Mouse (Mus musculus) liver (tissue): ENCODE measurements around the gene Ech1.

Experiments used
- DNase-seq: peaks from one replicate; pipeline ENCODE4 v3.0.0-alpha.2; 2020; ENCODE audit warnings: mixed read lengths

The Ech1 gene

DNA sequence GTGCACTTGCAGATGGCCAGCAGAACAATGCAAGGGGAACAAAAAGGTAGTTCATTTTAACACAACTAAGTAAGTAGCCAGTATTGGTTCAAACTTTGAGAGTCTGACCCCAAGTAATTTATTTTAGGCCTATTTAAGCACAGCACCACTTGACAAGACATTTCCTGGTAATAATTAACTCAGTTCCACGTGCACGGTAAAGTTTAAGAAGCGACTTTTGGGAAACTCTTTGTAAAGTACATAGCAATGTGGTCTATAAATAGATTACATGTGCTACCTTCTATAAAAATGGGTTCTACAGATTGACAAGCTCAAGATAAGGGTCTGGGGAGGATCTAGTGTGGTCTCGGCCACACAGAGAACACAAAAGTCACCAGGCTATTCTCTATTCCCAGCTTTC lies 21.3 kb upstream of the Ech1 start:
- DNase-seq, result no peak

DNA sequence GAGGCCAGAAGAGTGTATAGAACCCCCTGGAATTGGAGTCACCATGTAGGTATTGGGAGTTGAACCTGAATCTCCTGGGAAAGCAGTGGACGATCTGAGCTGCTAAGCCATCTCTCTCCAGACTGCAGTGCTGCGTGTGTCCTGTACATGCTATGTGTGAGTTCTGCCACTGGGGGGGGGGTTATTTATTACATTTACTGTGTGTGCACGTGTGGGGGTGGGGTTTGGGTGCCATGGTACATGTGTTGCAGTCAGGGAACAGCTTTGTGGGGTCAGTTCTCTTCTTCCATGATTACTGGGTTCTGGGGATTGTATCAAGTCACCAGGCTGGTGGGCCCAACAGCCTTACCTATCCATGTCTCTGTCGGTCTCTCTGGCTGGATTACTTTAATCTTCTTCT lies 18.1 kb upstream of the Ech1 start:
- no peak for DNase-seq

DNA sequence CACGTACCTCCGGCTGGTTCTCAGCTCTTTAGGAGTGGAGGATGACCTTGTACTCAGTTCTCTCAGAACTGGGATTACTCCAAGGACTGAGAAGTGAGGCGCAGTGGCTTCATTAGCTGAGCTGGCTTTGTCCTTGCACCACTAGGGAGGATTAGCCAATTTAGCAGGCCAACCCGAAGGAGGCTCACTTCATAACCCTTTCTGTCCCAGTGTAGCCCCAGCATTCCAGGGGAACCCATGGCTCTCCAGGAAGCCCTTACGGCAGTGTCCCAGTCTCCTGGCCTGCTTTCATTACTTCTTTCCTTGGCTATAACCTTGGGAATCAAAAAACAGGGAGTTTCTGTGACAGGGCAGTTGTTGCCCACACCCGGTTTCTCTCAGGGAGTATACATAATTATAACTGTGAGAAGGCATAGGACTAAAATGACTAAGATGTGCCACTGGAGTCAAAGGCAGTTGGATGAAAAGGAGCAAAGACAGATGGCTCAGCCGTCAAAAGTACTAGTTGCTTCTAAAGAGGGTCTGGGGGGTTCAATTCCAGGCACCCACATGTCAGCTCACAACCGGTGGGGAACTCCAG lies 17.3 kb upstream of the Ech1 start:
- DNase-seq, result no peak

DNA sequence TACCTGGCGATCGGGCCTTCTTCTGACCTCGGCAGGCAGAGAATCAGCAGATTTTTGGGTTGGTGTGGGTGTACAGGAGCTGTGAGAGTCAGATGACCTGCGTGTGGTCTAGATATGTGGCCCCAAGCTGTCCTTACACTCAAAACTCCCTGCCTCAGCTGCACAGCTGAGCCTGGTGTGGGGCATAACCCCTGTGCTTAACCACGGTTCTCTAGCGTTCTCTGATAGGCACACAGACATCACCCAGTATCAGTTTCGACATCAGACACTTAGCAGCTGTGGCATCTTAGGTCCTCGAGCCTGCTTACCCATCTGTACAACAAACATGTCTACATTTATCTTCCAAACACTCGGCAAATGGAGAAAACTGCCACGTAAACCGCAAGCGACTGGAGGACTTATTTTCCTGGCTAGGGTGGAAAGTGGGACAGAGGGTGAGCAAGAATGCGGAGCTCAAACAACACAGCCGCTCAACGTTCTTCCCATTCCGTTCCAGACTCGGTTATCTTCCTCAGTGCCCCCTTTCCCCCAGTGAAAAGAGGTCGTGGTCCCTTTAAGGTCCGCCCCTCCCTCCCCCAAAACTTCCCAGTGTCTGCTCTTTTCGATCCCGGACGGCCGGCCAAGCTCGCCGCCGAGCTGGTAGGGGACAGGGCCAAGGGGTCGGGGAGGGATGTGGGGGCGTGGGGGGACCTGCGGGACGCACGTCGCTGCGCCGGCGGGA lies 16.6 kb upstream of the Ech1 start, which contains the start of gene Hnrnpl:
Gene Hnrnpl, plus strand, starts transcription at position 321 of the 721 bp plus-strand sequence.
- peak; percentile 40 for DNase-seq

DNA sequence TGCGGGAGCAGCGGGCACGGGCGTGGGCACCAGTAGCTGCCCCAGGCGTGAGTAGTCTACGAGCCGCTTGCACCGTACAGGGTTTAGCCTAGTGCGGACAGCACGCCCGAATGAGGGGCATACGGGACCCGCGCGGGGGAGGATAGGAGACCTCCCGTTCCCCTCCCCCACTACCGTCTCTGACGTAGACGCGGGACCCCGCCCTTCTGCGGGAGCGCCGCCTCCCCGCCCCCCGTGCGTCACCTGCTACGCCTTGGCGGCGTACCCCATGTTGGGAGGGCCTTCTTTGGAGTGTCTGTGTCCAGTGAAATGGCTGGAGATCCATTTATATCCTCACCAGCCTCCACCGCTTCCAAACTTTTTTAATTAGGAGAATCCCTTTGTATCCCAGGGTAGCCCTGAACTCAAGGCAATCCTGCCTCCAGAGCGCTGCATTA lies 16.0 kb upstream of the Ech1 start:
- peak; percentile 96 for DNase-seq

DNA sequence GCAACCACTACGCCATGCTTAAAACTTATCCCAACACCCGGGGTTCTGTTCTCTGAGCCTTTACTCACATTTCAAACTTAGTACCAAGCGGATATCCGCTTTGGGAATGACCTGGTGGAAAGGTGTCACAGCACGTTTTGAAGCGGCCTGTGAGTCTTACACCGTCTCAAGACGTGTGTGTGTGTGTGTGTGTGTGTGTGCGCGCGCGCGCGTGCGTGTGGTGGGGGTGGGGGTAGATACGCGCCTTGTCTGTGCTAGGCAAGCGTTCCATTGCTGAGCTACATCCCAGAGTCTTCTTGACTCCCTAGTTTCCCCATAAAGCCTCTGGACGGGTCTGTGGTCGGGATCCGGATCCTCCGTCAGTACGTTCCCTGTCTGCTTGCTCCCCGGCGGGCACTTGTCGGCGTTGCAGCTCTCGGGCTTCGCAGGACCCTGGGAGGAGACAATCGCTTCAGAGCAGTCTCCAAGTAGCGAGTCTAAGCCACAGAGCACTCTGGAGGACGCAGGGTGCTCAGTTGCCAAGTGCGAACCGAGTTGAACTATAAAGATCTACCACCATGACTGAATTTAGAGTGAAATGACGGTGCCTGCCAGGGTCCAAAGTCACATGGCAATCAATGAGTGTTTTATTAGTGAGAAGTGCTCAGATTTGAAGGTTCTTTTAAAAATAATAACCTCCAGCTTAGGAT lies 15.5 kb upstream of the Ech1 start:
- DNase-seq, result peak; percentile 85

DNA sequence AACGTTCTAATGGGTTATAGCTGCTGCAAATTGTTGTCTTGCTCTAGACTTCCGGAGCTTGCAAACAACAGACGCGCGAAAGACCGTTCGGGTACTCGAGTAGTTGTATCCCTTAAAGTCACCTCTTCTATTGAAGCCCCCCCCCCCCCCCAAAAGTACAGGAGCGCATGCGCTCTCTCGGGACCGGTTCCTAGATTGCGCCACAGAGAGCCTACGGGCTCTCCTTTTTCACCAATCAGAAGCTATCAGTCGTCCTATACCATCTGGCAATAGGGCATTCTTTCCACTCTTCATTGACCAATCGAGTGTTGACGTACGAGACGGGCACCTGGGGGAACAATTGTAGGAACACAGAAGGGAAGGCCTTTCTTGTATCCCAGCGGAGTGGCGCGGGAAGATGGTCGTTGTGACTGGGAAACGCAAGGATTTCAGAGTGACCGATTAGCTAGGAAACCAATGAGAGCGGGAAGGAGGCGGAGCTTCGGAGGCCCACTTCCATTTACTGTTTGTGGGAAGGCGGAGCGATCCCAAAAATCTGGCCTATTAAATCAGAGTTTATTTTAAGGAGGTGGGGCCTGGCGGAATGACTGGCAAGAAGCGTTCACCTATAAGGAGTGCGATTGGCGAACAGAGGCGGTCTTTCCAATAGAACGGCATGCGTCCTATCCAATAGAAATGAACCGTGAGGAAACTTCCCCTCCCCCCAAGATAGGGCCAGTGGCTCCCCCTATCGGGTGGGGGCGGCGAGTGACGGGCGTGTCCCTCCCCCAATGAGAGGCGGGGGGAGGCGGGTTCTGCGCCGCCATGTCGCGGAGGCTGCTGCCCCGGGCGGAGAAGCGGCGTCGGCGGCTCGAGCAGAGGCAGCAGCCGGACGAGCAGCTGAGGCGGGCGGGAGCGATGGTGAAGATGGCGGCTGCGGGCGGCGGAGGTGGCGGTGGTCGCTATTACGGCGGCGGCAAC lies 14.6 kb upstream of the Ech1 start:
- DNase-seq, result peak; percentile 98

DNA sequence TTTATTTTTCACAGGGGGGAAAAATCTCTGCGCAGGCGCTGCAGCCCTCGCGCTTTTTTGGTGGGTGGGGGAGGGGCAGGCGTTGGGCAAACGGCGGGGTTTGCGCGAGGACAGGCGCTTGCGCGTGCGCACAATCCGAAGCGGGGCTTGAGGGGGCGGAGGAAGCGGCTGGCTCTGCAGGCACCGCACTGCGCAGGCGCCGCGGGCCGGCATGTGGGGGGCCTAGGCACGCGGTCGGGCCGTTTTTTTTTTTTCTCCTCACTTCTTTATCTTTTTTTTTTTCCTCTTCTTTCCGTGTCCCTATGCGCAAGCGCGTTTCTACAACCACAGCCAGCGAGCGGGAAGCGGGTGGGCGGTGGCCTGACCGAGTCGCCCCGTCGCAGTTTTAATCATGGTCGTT lies 13.8 kb upstream of the Ech1 start:
- peak; percentile 97 for DNase-seq

DNA sequence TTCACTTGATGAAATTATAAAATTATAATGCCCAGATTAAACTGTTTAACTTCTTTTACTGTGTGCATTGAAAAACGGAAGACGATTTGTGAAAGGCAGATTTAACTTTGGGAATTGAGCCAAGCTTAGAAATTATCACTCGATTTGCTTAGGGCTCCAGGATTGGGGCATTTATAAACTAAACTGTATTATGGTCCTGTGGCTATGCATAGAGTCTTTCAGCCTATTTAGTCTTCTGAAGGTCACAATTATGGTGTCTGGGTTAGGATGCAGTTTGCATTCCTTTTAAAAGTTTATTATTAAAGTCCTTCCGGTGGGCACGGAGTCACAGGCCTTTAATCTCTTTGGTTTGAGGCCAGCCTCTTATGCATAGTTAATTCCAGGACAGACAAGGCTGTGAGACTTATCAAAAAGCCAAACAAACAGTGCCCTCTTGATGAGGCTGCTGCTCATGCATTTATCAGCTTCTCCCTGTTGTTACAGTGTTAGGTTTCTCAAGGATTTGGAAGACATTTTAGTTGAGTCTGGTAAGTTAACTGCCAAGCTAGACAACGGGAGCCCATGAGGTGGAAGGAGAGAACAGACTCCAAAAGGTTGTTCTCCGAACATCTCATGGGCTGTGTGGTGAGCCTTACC lies 13.3 kb upstream of the Ech1 start:
- DNase-seq, result no peak

DNA sequence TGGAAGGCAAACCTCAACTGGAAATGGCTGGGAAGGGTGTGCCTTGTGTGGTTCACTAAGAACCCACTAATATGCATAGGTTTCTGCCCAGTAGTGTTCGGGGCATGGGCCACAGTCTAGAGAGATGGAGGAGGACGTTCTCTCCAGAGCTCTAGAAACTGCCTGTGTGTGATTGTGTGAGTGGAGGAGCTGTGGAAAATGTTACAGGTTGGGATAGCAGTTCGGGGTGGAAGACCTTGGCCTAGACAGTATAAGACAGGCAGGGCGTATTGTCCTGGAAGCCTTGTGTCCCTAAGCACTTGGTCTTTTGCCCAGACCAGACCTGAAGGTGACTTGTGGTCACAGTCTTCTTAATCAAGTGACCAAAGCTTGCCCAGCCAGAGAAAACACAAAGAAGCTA lies 12.6 kb upstream of the Ech1 start:
- no peak for DNase-seq

DNA sequence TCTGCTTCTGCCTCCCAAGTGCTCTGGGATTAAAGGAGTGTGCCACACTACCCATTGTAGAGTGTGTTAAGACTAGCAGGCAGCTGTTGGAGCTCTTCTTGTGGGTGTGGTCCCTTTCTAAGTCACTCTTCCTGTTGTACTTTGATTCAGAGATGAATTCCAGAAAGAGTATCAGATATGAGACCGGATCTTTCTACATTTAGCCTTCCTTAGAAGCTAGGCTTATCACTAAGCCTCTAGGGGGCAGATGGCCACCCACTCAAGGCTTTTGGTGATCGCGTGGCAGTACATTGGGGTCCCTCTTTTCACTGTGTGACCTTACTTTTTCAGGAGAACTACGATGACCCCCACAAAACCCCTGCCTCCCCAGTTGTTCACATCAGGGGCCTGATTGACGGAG lies 12.1 kb upstream of the Ech1 start:
- DNase-seq, result no peak

DNA sequence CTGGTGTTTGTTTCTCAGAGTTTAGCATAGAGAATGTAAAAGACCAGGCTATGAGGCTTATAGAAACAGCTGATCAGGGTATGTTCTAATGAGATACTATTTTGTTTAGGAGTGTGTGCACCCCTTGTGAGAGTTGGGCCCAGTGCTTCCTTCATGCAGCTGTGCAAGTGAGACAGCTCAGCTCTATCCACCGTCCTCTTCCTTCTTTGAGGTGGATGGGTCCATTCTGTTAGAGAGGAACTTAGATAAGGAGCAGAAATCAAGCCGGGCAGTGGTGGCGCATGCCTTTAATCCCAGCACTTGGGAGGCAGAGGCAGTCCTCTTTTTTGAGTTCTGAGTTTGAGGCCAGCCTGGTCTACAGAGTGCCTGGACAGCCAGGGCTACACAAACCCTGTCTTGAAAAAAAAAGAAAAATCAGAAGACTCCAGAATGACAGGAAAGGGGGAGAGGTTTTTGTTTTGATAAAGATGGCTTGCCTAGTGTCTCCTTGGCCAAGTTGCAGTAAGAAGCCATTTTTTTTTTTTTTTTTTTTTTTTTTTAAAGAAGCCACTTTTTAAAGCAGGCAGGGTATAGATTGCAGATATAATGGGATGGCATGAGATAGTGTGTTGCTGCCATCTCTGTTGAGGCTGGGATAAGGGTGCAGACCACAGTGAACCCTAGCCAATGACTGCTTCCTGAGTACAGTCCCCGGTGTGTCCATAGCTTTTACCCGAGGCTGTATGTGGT lies 10.5 kb upstream of the Ech1 start:
- no peak for DNase-seq

DNA sequence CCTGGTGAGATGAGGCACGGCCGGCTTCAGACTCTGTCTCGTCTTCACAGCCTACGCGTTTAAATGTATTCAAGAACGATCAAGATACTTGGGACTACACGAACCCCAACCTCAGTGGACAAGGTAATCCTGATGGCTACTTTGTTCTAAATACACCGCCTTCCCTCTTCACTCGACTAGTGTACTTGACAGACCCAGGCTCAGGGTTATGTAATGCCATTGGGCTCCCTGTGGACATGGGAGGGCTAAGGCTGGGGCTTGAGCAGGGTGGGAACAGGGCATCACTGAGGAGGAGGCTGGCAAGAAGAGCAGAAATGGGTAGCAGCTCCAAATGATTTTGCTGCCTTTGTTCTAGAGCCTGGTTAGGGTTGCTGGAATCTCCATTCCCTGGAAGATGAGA lies 9.8 kb upstream of the Ech1 start:
- DNase-seq, result no peak

DNA sequence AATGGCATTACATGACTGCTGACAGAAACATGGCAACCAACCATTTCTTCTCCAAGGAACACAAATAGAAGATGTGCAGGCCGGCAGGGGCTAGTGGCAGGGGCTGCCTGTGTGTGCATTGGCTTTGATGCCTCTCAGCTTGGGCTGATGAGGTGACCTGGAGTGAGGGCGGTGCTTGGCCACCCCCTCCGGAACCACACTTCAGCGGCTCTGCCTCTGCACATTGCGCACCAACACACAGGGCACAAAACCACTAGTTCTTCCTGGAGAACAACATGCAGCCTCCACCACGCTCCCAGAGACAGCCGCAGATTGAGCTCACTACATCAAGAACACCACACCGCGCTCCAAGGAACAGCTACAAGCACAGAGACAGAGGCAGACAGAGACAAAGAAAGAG lies 8.8 kb upstream of the Ech1 start:
- DNase-seq, result no peak

DNA sequence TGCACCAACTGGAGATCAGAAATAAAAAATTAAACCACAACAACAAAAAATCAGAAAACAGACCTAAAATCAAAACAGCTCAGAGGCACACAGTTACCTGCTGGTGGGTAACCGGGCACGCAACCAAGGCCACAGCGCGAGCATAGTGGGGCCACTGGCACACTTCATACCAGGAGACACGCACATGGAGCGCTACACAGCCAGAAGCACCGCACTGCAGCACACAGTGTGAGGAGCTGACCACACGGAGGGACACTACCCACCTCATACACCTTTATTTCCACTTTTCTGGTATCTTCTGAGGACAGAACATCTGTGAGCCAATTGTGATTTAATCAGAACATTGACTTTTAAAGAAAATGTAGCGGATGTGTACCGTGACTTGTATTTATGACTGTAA lies 8.1 kb upstream of the Ech1 start:
- DNase-seq, result no peak

DNA sequence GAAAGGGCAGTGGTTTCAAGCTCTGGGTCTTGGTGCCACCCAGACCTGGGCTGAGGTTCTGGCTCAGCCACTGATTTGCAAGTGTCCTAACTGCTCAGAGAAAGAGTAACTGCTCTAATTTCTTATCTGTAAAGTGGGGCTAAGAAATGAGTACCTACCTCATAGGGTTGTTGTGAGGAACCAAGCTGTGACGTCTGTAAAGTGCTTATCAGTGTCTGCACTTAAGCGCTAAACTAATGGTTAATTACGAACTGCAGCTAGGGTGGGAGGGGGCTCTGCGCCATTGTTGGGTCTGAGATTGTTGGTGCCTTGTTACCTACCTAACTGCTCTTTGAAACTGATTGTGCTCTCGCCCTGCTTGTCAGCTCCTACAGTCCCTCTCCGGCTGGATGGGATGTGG lies 7.5 kb upstream of the Ech1 start:
- DNase-seq, result no peak

DNA sequence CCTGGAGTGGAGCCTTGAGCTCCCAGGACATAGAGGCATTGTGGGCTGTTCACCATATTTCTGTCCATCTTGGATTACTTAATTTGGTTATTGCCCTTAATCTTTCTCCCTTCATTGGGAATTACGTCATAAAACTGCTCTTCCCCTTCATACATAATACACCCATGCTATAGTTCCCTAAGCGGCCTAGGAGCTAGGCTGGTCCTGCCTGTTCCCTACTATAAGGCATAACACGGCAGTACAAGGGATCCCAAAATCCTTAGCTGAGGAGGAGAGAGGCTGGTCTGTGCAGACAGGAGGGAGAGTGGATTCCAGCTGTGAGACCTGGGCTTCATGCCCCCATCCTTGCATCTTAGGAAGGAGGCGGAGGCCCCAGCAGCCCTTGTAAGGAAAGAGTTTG lies 7.1 kb upstream of the Ech1 start:
- DNase-seq, result no peak

DNA sequence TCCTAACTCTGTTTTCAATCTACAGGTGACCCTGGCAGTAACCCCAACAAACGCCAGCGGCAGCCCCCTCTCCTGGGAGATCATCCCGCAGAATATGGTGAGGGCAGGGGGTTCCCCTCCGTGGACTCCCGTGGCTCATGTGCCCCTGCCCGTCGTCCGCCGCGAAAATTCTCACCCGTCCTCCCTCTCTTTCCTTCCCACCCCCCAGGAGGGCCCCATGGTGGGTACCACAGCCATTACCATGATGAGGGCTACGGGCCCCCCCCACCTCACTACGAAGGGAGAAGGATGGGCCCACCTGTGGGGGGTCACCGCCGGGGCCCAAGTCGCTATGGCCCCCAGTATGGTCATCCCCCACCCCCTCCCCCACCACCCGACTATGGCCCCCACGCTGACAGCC lies 6.6 kb upstream of the Ech1 start:
- DNase-seq, result no peak

DNA sequence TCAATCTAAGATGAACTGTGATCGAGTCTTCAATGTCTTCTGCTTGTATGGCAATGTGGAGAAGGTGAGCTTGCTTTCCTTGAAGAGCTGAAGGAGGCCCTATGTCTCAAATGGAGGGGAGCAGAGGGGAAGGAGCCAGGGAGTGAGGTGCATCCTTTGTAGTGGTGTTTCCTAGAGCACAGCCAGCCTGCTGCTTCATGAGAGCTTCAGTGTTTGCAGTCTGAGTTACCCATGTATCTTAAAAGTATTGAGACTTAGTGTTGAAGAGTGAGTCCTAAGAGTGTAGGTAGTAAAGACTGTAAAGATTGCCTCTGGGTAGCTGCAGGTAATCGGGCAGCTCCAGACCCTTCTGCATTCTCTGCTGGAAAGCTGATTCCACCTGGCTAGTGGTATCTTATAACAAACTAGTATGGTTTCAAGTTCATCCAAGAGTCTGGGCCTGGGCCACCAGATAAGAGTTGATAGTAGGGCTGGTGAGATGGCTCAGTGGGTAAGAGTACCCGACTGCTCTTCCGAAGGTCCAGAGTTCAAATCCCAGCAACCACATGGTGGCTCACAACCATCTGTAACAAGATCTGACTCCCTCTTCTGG lies 6.1 kb upstream of the Ech1 start:
- DNase-seq, result no peak

DNA sequence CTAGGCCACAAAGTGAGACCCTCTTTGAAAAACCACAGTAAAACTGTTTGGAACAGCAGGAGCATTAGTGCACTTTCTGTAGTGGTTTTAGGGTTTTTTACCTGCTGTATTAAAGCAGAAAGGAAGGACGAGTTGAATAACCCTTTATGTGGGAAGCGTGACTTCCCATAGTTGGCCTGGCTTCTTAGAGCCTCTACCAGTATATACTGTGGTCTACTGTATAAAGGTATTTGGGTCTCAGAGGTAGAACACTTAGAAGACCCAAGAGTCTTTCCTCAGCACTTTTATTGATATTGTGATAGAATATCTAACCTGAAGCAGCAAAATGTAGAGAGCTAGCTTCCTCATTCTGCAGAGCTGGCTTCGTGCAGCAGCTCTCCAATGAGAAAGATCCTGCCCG lies 5.4 kb upstream of the Ech1 start:
- no peak for DNase-seq
